Mouse (Mus musculus) CH12.LX (cell line): ENCODE data around the gene Kdm7a. TPM values are rescaled to one million over a fixed set of nuclear protein-coding genes. Genes with fewer than 3 reads are reported as not detected.

Source experiments
- DNase-seq: peaks from one replicate; pipeline ENCODE4 v3.0.0-alpha.2; 2013; ENCODE audit errors: extremely low read depth
- H3K27ac ChIP-seq: 2 replicates; pipeline ENCODE4 v1.5.1; 2012; ENCODE audit warnings: low read depth, mild to moderate bottlenecking, control low read depth, moderate library complexity; ENCODE audit not compliant: insufficient read depth
- H3K27me3 ChIP-seq: replicated peaks from 2 replicates; pipeline ENCODE3; 2012; ENCODE audit warnings: inconsistent platforms
- H3K36me3 ChIP-seq, 2 experiments: replicated peaks in 1 of 2; 2 replicates each; pipeline versions ENCODE3 to v1.6.1; 2012; ENCODE audit warnings: inconsistent platforms in 1 of 2, low read length in 1 of 2, mild to moderate bottlenecking in 1 of 2, mixed read lengths in 1 of 2, moderate library complexity in 1 of 2; ENCODE audit not compliant: control insufficient read depth in 1 of 2, insufficient read depth in 1 of 2
- H3K4me1 ChIP-seq, 2 experiments: 2 replicates each; pipeline ENCODE4 v1.6.1; 2012; ENCODE audit warnings: inconsistent platforms in 1 of 2, moderate library complexity in 1 of 2; ENCODE audit not compliant: insufficient read depth in 2 of 2, control insufficient read depth in 1 of 2
- H3K4me2 ChIP-seq: 2 replicates; pipeline ENCODE4 v1.6.1; 2012; ENCODE audit warnings: low read depth, mild to moderate bottlenecking, control low read depth; ENCODE audit not compliant: poor library complexity, insufficient read depth, severe bottlenecking
- H3K4me3 ChIP-seq, 3 experiments: fragments of 150-350 bp in 1 of 3; sonication (generic) in 1 of 3; replicated peaks in 1 of 3; 2 replicates each; pipeline versions ENCODE3 to v1.5.1; 2011 to 2012; ENCODE audit warnings: low read depth in 2 of 3, low read length in 2 of 3, mild to moderate bottlenecking in 2 of 3, moderate library complexity in 2 of 3, control low read depth in 1 of 3, improper control_type of control experiment in 1 of 3, inconsistent platforms in 1 of 3, mixed read lengths in 1 of 3; ENCODE audit not compliant: poor library complexity in 1 of 3
- H3K79me2 ChIP-seq: replicated peaks from 2 replicates; pipeline ENCODE4 v1.6.1; 2012; ENCODE audit warnings: mild to moderate bottlenecking, moderate library complexity; ENCODE audit not compliant: control insufficient read depth, poor library complexity, insufficient read depth, severe bottlenecking; ENCODE audit errors: extremely low read depth
- H3K9ac ChIP-seq: 2 replicates; pipeline ENCODE4 v1.6.1; 2012; ENCODE audit warnings: low read depth, mild to moderate bottlenecking, control low read depth, moderate library complexity; ENCODE audit not compliant: insufficient read depth
- H3K9me3 ChIP-seq: replicated peaks from 2 replicates; pipeline ENCODE3; 2012; ENCODE audit warnings: low read length, inconsistent platforms, mixed read lengths
- CHD2 ChIP-seq: IDR thresholded peaks from 2 replicates; pipeline ENCODE4 v1.6.1; 2011; ENCODE audit warnings: low read length, improper control_type of control experiment
- CTCF ChIP-seq, 2 experiments: IDR thresholded peaks in 1 of 2; conservative IDR thresholded peaks in 1 of 2; 2 replicates each; pipeline ENCODE4 v1.5.1; 2011 to 2012; ENCODE audit warnings: low read depth in 2 of 2, low read length in 2 of 2, improper control_type of control experiment in 1 of 2, inconsistent platforms in 1 of 2, mild to moderate bottlenecking in 1 of 2, moderate library complexity in 1 of 2
- EP300 ChIP-seq: IDR thresholded peaks from 2 replicates; pipeline ENCODE4 v1.6.1; 2011; ENCODE audit warnings: low read length, improper control_type of control experiment
- ETS1 ChIP-seq: conservative IDR thresholded peaks from 2 replicates; pipeline ENCODE4 v1.6.1; 2012; ENCODE audit warnings: low read depth, mild to moderate bottlenecking, inconsistent platforms, low read length, improper control_type of control experiment, moderate library complexity
- HCFC1 ChIP-seq: IDR thresholded peaks from 2 replicates; pipeline ENCODE4 v1.6.1; 2012; ENCODE audit warnings: low read depth, mild to moderate bottlenecking, inconsistent platforms, low read length, improper control_type of control experiment
- JUND ChIP-seq: conservative IDR thresholded peaks from 2 replicates; pipeline ENCODE4 v1.6.1; 2011; ENCODE audit warnings: low read depth, low read length, improper control_type of control experiment
- MYC ChIP-seq: IDR thresholded peaks from 2 replicates; pipeline ENCODE4 v1.6.1; 2011; ENCODE audit warnings: low read depth, mild to moderate bottlenecking, improper control_type of control experiment, low read length
- NELFE ChIP-seq: IDR thresholded peaks from 2 replicates; pipeline ENCODE4 v1.6.1; 2011; ENCODE audit warnings: low read depth, low read length, improper control_type of control experiment
- SMC3 ChIP-seq: IDR thresholded peaks from 2 replicates; pipeline ENCODE4 v1.6.1; 2011; ENCODE audit warnings: low read depth, low read length, improper control_type of control experiment
- UBTF ChIP-seq: IDR thresholded peaks from 2 replicates; pipeline ENCODE4 v1.6.1; 2012; ENCODE audit warnings: low read depth, mild to moderate bottlenecking, inconsistent platforms, low read length, improper control_type of control experiment, moderate library complexity
- USF2 ChIP-seq: conservative IDR thresholded peaks from 2 replicates; pipeline ENCODE4 v1.6.1; 2011; ENCODE audit warnings: low read depth, low read length, improper control_type of control experiment
- ZKSCAN1 ChIP-seq: IDR thresholded peaks from 2 replicates; pipeline ENCODE4 v1.6.1; 2012; ENCODE audit warnings: low read depth, inconsistent platforms, low read length, improper control_type of control experiment, borderline replicate concordance
- dilution Hi-C: fragments of 300-500 bp; cut with MboI; formaldehyde crosslinking; loops from 2 replicates; pipeline ENCODE4 v1.14.3; 2020; ENCODE audit warnings: low sequenced_read_pairs; ENCODE audit not compliant: extremely low pct_unique_long_range_greater_than_20kb, extremely low pct_ligation_motif_present
- in situ Hi-C: fragments of 300-500 bp; cut with MboI; formaldehyde crosslinking; loops from 3 replicates; pipeline ENCODE4 v1.14.3; 2019; ENCODE audit warnings: low sequenced_read_pairs, low pct_ligation_motif_present, low pct_unique_long_range_greater_than_20kb, mixed read lengths
- polyA plus RNA-seq: library from polyadenylated mRNA; unstranded; fragments of >175 nt; gene quantifications from 2 replicates; pipeline ENCODE4 v1.2.1, GENCODE M21; 2012; ENCODE audit warnings: low read depth; ENCODE audit not compliant: insufficient read length
- total RNA-seq, 2 experiments: library from RNA; depleted of rRNA; stranded (reverse); fragments of 300-350 nt in 1 of 2; fragments of >200 nt in 1 of 2; gene quantifications; 2 replicates each; pipeline ENCODE4 v1.2.3; 2012 to 2014

Gene Kdm7a
- total and polyA plus RNA-seq, 3 experiments = 1.6 to 2.1 (median 1.7) TPM

DNA sequence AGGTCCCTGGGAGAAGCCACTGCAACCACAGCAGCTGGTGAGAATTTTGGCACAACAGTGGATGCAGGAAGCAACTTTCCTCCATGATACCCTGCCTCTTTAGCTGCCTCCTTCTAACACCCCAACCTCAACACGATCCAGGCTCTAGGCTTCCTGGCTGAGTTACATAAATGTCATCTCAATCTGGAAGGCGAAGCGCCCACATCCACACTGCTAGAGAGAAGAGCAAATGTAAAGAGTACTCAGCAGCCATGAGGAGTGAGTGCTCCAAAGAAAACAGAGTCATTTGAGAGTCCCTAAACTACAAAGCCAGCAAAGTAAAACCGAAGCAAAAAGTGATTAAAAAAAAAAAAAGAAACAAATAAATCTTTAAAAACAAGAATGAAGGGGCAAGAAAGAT is 102.0 kb downstream of the Kdm7a start:
- in situ Hi-C loops (no loop called here), dilution Hi-C loops (no loop called here)
- no peak for DNase-seq
- no peak overlapping the region for H3K27ac ChIP-seq
- no peaks in the 10 kb centered on the region for H3K27me3 ChIP-seq
- no peaks in the 10 kb centered on the region for H3K36me3 ChIP-seq
- no peak overlapping the region for H3K4me3 ChIP-seq
- H3K4me1 ChIP-seq = no peaks in the 10 kb centered on the region
- H3K9me3 ChIP-seq = no peaks in the 10 kb centered on the region
- no peak overlapping the region for H3K9ac ChIP-seq
- TF ChIP-seq NELFE (no peak), HCFC1 (no peak), CHD2 (no peak), MYC (no peak), USF2 (no peak), SMC3 (no peak), UBTF (no peak), ETS1 (no peak), EP300 (no peak), CTCF (conservative IDR thresholded peaks at IDR 0.05 in 1 of 2, IDR thresholded peaks at IDR 0.05 in 1 of 2; ENCODE audit: low read depth in 2 of 2, low read length in 2 of 2) (no peak), JUND (no peak), ZKSCAN1 (no peak)
- H3K4me2 ChIP-seq = no peak overlapping the region
- no peaks in the 10 kb centered on the region for H3K79me2 ChIP-seq

Other genes starting within 250 kb of the Kdm7a start
- gene Parp12, start 88.4 kb downstream of the Kdm7a start, total RNA-seq (2012; rRNA removed) = 0.04 TPM in 1 of 2 replicates, not detected in the other
- gene Parp12, start 88.4 kb downstream of the Kdm7a start, total RNA-seq (2014; rRNA removed) = not detected in 2 replicates
- gene Parp12, start 88.4 kb downstream of the Kdm7a start, polyA plus RNA-seq = not detected in 2 replicates
- 6.5 and 8.0 TPM in 2 replicates for gene Slc37a3, start 170.9 kb upstream of the Kdm7a start, total RNA-seq (2012; rRNA removed)
- 2.6 and 4.5 TPM in 2 replicates for gene Slc37a3, start 170.9 kb upstream of the Kdm7a start, total RNA-seq (2014; rRNA removed)
- gene Slc37a3, start 170.9 kb upstream of the Kdm7a start, polyA plus RNA-seq = 5.6 and 8.7 TPM in 2 replicates
- gene Rab19, start 174.4 kb upstream of the Kdm7a start, total RNA-seq (2012; rRNA removed) = 2.4 and 3.3 TPM in 2 replicates
- gene Rab19, start 174.4 kb upstream of the Kdm7a start, total RNA-seq (2014; rRNA removed) = 0.19 TPM in 1 of 2 replicates, not detected in the other
- 0.56 and 0.63 TPM in 2 replicates for gene Rab19, start 174.4 kb upstream of the Kdm7a start, polyA plus RNA-seq
- 44.2 and 50.3 TPM in 2 replicates for gene Mkrn1, start 213.7 kb upstream of the Kdm7a start, total RNA-seq (2012; rRNA removed)
- gene Mkrn1, start 213.7 kb upstream of the Kdm7a start, total RNA-seq (2014; rRNA removed) = 39.3 and 45.1 TPM in 2 replicates
- 43.7 and 53.7 TPM in 2 replicates for gene Mkrn1, start 213.7 kb upstream of the Kdm7a start, polyA plus RNA-seq